Mouse (Mus musculus): Measurements from ENCODE around the gene Tmem204. TPM values are rescaled to one million over a fixed set of nuclear protein-coding genes. Genes with fewer than 3 reads are reported as not detected.
A peak's percentile ranks its signal among the peaks of the same experiment; 100 is the strongest.

Gene Tmem204
- polyA plus RNA-seq, 1 experiment from 2014 or later: 11.4 TPM

DNA sequence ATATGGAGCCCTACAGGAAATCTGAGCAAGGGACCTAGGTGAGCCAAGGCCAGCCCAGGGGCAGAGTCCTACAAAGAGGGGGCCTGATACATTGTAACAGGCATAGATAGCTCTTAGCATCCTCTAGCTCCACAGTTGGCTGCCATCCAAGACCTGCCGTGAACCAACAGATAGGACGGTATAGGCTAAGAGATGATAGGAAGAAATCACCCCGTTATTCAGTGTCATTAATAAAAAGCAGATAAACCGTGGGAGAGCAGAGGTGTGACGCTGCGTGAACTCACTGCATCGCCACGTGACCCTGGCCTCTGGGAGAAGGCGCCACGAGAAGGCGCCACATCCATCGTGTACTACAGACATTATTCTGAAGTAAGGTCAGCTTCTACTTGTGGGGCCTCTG, 19.5 kb downstream of the Tmem204 start:
- ATAC-seq (ENCODE audit: insufficient read depth, low FRiP score, low TSS enrichment) (no peak), DNase-seq (ENCODE audit: low spot score) (no peak)
- Histone ChIP-seq H3K4me1 (ENCODE audit: control insufficient read depth, insufficient read depth, low read length) (no peaks in the 10 kb centered on the region), H3K27ac (ENCODE audit: low read depth, low read length) (no peak overlapping the region), H3K4me3 (ENCODE audit: low read depth, low read length) (no peak overlapping the region), H3K9ac (ENCODE audit: low read length) (no peak overlapping the region), H3K27me3 (ENCODE audit: control insufficient read depth, insufficient read depth, low read length) (no peaks in the 10 kb centered on the region), H3K36me3 (ENCODE audit: control insufficient read depth, insufficient read depth, low read length) (peaks cover 3% of the 10 kb centered on the region), H3K9me3 (ENCODE audit: control insufficient read depth, low read length) (no peaks in the 10 kb centered on the region), H3K4me2 (ENCODE audit: low read depth) (no peak overlapping the region)
- 93% methylated on average over 12 of the region's 12 CpGs for WGBS

DNA sequence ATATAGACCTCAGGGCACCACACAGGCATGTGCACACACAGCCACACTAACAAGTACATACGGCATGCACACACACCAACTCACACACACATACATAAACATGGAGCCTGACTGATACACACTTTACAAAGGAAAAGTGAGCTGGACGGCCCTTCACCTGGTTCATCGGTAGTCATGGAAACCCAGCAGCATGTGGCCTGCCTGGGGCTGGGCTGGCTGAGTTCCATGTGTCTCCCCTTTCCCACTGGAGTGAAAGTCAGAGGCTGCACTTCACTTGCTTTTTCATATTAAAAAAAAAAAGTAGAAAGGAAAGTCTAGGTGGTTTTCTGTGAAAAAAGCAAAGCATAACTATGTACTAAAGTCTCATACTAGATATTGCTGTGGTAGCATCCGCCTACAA, 20.1 kb downstream of the Tmem204 start:
- DNase-seq (ENCODE audit: low spot score) (no peak), ATAC-seq (ENCODE audit: insufficient read depth, low FRiP score, low TSS enrichment) (no peak)
- WGBS: 80% methylated on average over 4 of the region's 4 CpGs

DNA sequence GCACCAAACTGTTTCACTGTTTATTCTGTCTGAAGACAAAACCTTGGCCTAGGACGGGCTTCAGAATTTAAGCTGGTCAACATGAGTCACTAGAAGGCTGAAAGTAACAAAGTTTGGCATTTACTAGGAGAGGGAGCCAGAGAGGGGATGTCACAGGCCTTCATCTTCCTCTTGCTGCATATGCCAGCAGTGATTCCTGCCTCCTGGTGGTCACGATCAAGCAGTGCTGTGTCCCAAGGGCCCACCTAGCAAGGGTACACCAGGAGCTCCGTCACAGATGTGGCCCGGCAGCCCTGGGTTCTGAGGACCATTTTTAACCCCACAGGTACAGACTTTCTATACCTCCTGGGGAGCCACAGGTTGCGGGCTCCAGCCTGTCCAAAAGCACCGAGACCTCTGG, 26.4 kb downstream of the Tmem204 start:
- ATAC-seq (ENCODE audit: insufficient read depth, low FRiP score, low TSS enrichment) (no peak), DNase-seq (ENCODE audit: low spot score) (no peak)
- H3K27me3 ChIP-seq (ENCODE audit: control insufficient read depth, insufficient read depth, low read length): no peaks in the 10 kb centered on the region
- H3K4me1 ChIP-seq (ENCODE audit: control insufficient read depth, insufficient read depth, low read length): no peaks in the 10 kb centered on the region
- 96% methylated on average over 6 of the region's 6 CpGs for WGBS
- H3K4me3 ChIP-seq (ENCODE audit: low read depth, low read length): no peak overlapping the region
- no peak overlapping the region for H3K9ac ChIP-seq (ENCODE audit: low read length)
- no peak overlapping the region for H3K27ac ChIP-seq (ENCODE audit: low read depth, low read length)
- peaks cover 6% of the 10 kb centered on the region for H3K36me3 ChIP-seq (ENCODE audit: control insufficient read depth, insufficient read depth, low read length)
- no peak overlapping the region for H3K4me2 ChIP-seq (ENCODE audit: low read depth)
- H3K9me3 ChIP-seq (ENCODE audit: control insufficient read depth, low read length): no peaks in the 10 kb centered on the region

More for the DNA sequence above, 20.1 kb downstream of the Tmem204 start:
- peaks cover 3% of the 10 kb centered on the region for H3K36me3 ChIP-seq (ENCODE audit: control insufficient read depth, insufficient read depth, low read length)
- H3K9ac ChIP-seq (ENCODE audit: low read length): no peak overlapping the region
- no peaks in the 10 kb centered on the region for H3K27me3 ChIP-seq (ENCODE audit: control insufficient read depth, insufficient read depth, low read length)
- no peaks in the 10 kb centered on the region for H3K9me3 ChIP-seq (ENCODE audit: control insufficient read depth, low read length)
- no peak overlapping the region for H3K4me3 ChIP-seq (ENCODE audit: low read depth, low read length)
- H3K27ac ChIP-seq (ENCODE audit: low read depth, low read length): no peak overlapping the region
- no peak overlapping the region for H3K4me2 ChIP-seq (ENCODE audit: low read depth)
- H3K4me1 ChIP-seq (ENCODE audit: control insufficient read depth, insufficient read depth, low read length): no peaks in the 10 kb centered on the region

DNA sequence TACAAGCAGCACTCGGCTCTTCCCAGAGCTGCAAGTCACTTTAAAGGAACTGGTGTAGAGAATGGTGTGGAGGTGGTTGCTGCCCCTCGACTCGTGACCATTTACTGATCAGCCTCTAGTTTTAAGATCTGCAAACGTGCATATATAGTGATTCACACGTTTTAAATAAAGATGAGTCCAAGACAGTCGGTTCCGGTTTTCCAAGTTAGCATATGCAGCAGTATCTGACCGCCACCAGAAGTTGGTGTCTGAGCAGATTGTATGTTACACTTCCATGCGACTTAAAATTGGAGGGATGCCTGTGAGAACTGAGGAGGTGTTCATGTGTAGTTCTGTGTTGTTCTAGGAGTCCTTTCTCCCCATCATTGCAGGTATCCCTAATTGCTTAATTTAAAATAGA, 30.1 kb downstream of the Tmem204 start:
- Histone ChIP-seq H3K4me1 (ENCODE audit: control insufficient read depth, insufficient read depth, low read length) (no peaks in the 10 kb centered on the region), H3K4me2 (ENCODE audit: low read depth) (no peak overlapping the region), H3K27ac (ENCODE audit: low read depth, low read length) (no peak overlapping the region), H3K4me3 (ENCODE audit: low read depth, low read length) (no peak overlapping the region), H3K9ac (ENCODE audit: low read length) (no peak overlapping the region), H3K27me3 (ENCODE audit: control insufficient read depth, insufficient read depth, low read length) (no peaks in the 10 kb centered on the region), H3K9me3 (ENCODE audit: control insufficient read depth, low read length) (no peaks in the 10 kb centered on the region), H3K36me3 (ENCODE audit: control insufficient read depth, insufficient read depth, low read length) (peaks cover 6% of the 10 kb centered on the region; the same call in 1 of the 2 replicates)
- WGBS: 83% methylated on average over 9 of the region's 9 CpGs
- DNase-seq (ENCODE audit: low spot score): no peak
- ATAC-seq (ENCODE audit: insufficient read depth, low FRiP score, low TSS enrichment): no peak

DNA sequence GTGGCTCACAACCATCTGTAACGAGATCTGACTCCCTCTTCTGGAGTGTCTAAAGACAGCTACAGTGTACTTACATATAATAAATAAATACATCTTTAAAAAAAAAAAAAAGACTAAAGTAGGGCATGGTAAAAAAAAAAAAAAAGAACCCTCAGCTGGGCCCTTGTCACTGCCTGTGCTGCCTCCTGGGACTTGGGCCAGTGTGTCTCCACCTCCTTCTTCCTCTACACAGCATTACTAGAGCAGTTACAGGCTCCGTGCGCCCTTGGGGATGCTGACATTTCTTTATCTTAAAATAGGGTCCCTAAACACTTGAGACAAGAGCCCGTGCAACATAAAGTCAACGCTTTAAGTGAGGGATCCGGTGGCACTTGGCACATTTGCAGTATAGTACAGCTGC, 36.2 kb downstream of the Tmem204 start:
- no peaks in the 10 kb centered on the region for H3K27me3 ChIP-seq (ENCODE audit: control insufficient read depth, insufficient read depth, low read length)
- H3K4me1 ChIP-seq (ENCODE audit: control insufficient read depth, insufficient read depth, low read length): no peaks in the 10 kb centered on the region
- no peaks in the 10 kb centered on the region for H3K9me3 ChIP-seq (ENCODE audit: control insufficient read depth, low read length)
- peaks cover 2% of the 10 kb centered on the region; the same call in 1 of the 2 replicates for H3K36me3 ChIP-seq (ENCODE audit: control insufficient read depth, insufficient read depth, low read length)
- no peak for ATAC-seq (ENCODE audit: insufficient read depth, low FRiP score, low TSS enrichment)
- H3K4me2 ChIP-seq (ENCODE audit: low read depth): no peak overlapping the region
- H3K4me3 ChIP-seq (ENCODE audit: low read depth, low read length): no peak overlapping the region
- DNase-seq (ENCODE audit: low spot score): no peak
- H3K9ac ChIP-seq (ENCODE audit: low read length): no peak overlapping the region
- H3K27ac ChIP-seq (ENCODE audit: low read depth, low read length): no peak overlapping the region
- WGBS: 98% methylated on average over 5 of the region's 6 CpGs

DNA sequence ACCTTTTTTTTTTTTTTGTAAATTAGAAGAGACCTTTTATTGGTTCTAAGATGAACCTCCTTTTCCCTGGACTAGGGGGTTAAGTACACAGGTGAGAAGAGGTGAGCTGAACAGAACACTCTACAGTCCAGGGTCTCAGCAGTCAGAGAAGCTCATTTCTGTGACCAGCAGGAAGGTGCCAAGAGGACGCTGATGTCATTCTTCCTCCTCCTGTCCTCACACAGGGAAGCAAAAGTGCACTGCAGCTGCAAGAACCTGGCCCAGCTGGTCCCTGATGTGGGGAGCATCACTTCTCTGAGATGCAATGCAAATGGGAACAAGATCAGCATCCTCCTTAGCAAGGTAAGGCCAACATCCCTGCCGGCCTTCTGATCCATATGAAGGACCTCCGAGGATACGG, 38.1 kb downstream of the Tmem204 start:
- Histone ChIP-seq H3K27me3 (ENCODE audit: control insufficient read depth, insufficient read depth, low read length) (no peaks in the 10 kb centered on the region), H3K27ac (ENCODE audit: low read depth, low read length) (no peak overlapping the region), H3K9ac (ENCODE audit: low read length) (no peak overlapping the region), H3K36me3 (ENCODE audit: control insufficient read depth, insufficient read depth, low read length) (peaks cover 2% of the 10 kb centered on the region; the same call in 1 of the 2 replicates), H3K4me3 (ENCODE audit: low read depth, low read length) (no peak overlapping the region), H3K4me1 (ENCODE audit: control insufficient read depth, insufficient read depth, low read length) (no peaks in the 10 kb centered on the region), H3K4me2 (ENCODE audit: low read depth) (no peak overlapping the region), H3K9me3 (ENCODE audit: control insufficient read depth, low read length) (no peaks in the 10 kb centered on the region)
- ATAC-seq (ENCODE audit: insufficient read depth, low FRiP score, low TSS enrichment): no peak
- DNase-seq (ENCODE audit: low spot score): no peak
- WGBS: 95% methylated on average over 4 of the region's 4 CpGs

DNA sequence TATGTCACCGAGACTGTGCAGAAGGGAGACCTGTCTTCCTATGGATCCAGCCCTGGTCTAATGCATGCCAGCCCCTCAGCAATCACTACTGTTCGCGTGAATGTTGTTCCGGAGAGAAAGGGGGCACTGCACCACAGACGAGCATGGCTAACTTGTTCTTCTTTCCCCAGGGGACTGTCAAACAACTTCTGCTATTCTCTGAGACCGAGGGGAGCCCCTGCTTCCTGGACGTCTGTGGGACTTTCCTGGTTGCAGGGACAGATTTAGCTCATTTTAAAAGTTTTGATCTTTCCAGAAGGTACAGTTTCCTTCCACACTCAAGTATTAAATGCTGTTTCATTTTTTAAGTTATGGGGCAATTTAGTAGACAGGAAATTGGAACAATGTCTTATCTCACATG, 38.5 kb downstream of the Tmem204 start:
- H3K4me2 ChIP-seq (ENCODE audit: low read depth): no peak overlapping the region
- H3K9ac ChIP-seq (ENCODE audit: low read length): no peak overlapping the region
- no peaks in the 10 kb centered on the region for H3K27me3 ChIP-seq (ENCODE audit: control insufficient read depth, insufficient read depth, low read length)
- no peak overlapping the region for H3K4me3 ChIP-seq (ENCODE audit: low read depth, low read length)
- ATAC-seq (ENCODE audit: insufficient read depth, low FRiP score, low TSS enrichment) (no peak), DNase-seq (ENCODE audit: low spot score) (no peak)
- H3K36me3 ChIP-seq (ENCODE audit: control insufficient read depth, insufficient read depth, low read length): peaks cover 2% of the 10 kb centered on the region; the same call in 1 of the 2 replicates
- 76% methylated on average over 7 of the region's 7 CpGs for WGBS
- no peaks in the 10 kb centered on the region for H3K4me1 ChIP-seq (ENCODE audit: control insufficient read depth, insufficient read depth, low read length)
- no peaks in the 10 kb centered on the region for H3K9me3 ChIP-seq (ENCODE audit: control insufficient read depth, low read length)
- no peak overlapping the region for H3K27ac ChIP-seq (ENCODE audit: low read depth, low read length)

DNA sequence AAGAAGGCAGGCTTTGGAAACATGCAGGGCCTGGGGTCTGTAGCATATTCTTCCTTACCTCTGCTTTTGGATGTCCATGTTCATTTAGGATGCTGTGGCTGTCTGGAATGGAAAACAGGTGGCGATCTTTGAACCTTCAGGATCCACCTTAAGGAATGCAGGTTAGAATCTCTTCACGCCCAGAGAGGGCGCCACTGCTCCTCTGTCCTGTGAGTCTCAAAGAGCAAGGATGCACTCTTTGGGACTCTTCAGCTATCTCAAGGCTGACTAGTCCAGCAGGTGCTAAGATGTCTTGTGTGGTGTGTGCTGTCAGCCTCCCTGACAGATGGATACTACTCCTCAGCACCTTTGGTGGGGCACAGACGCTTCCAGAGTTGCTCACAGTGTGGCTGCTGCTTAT, 47.2 kb downstream of the Tmem204 start:
- H3K9ac ChIP-seq (ENCODE audit: low read length): no peak overlapping the region
- no peak overlapping the region for H3K4me2 ChIP-seq (ENCODE audit: low read depth)
- H3K36me3 ChIP-seq (ENCODE audit: control insufficient read depth, insufficient read depth, low read length): peaks cover 4% of the 10 kb centered on the region; the same call in 1 of the 2 replicates
- no peak overlapping the region for H3K27ac ChIP-seq (ENCODE audit: low read depth, low read length)
- no peaks in the 10 kb centered on the region for H3K4me1 ChIP-seq (ENCODE audit: control insufficient read depth, insufficient read depth, low read length)
- ATAC-seq (ENCODE audit: insufficient read depth, low FRiP score, low TSS enrichment) (no peak), DNase-seq (ENCODE audit: low spot score) (no peak)
- H3K4me3 ChIP-seq (ENCODE audit: low read depth, low read length): no peak overlapping the region
- 68% methylated on average over 4 of the region's 4 CpGs for WGBS
- no peaks in the 10 kb centered on the region for H3K9me3 ChIP-seq (ENCODE audit: control insufficient read depth, low read length)
- no peaks in the 10 kb centered on the region for H3K27me3 ChIP-seq (ENCODE audit: control insufficient read depth, insufficient read depth, low read length)

DNA sequence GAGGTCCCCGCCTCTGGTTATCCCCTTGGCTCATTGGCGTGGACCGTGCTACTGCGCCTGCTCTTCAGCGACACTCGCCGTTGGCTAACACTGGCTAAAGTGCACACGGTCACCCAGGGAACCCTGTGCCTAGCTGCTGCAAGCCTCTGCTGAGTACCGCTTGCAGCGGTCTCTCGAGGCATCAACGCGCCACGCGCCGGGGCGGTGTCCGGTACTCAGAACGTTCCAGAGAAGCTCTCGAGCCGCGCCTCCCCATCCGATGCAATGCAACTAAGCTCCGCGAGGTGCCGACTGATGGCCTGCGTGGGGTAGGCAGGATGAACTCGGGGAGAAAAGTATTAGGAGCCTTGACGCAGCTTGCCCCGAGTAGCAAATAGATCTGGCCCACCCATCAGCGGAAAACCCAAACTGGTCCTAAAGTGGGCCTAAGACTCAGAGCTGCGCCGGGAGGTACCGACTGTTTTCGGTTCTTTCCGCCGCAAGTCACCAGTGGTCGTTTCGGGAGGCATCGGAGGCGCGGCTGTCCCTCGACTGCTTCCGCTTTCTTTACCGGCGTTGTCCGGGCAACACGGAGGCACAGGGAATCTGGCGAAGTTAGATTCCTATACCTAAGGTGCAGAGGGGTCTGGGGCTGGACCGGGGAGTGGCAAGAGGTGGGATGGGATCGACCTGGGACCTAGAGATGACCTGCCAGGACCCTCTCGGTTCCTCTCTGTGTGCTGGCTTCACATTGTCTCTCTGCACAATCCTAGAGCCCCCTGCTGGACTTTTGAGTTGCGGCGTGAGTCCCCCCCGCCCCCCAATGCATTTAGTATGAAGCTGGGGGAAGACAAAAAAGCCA, 66.9 kb downstream of the Tmem204 start:
- DNase-seq (ENCODE audit: low spot score) (peak; percentile 83), ATAC-seq (ENCODE audit: insufficient read depth, low FRiP score, low TSS enrichment) (peak; percentile 89)
- Histone ChIP-seq H3K27ac (ENCODE audit: low read depth, low read length) (peak overlapping the region; percentile 80), H3K4me2 (ENCODE audit: low read depth) (peak overlapping the region; percentile 91), H3K9ac (ENCODE audit: low read length) (peak overlapping the region; percentile 85), H3K4me3 (ENCODE audit: low read depth, low read length) (peak overlapping the region; percentile 96), H3K27me3 (ENCODE audit: control insufficient read depth, insufficient read depth, low read length) (no peaks in the 10 kb centered on the region), H3K9me3 (ENCODE audit: control insufficient read depth, low read length) (no peaks in the 10 kb centered on the region), H3K36me3 (ENCODE audit: control insufficient read depth, insufficient read depth, low read length) (peaks cover 5% of the 10 kb centered on the region), H3K4me1 (ENCODE audit: control insufficient read depth, insufficient read depth, low read length) (no peaks in the 10 kb centered on the region; the same call in 1 of the 2 replicates)
- under 1% methylated on average over 55 of the region's 55 CpGs for WGBS

All from neural tube, embryonic 11.5 days (tissue).